ENCODE assay signal across 35 mouse cellular contexts in genomic region chr3:107857646-107858045, GRCm38 (mm10). TPM values are rescaled to one million over a fixed set of nuclear protein-coding genes. Genes with fewer than 3 reads are reported as not detected.
DNase-seq lines count a peak whose midpoint lies in the region; ATAC-seq and TF ChIP-seq lines count a peak whose summit lies in the region.
"Had no signal": no experiment of that assay in that cellular context is flagged by ENCODE, and none has a peak within 500 bp of the region (broad histone marks: within the 10 kb centered on the region; RNA-seq: fewer than 3 reads in every experiment).

No protein-coding gene starts in this region.

- DNase-seq in heart, adult 2 months, result peak in 1 of 2 experiments; percentile 47
- DNase-seq in heart, postnatal 25 days (ENCODE audit: low spot score), result no peak
- DNase-seq in kidney, adult 8-10 months, result peak; percentile 31 to 38
- no peak for DNase-seq in kidney, postnatal 10 days
- DNase-seq in layer of hippocampus, adult 9-10 months (ENCODE audit: low spot score), result no peak
- DNase-seq: adrenal gland, postnatal 25 days; cerebellum, adult 11-12 months; cerebellum, adult 9-11 months; embryo, embryonic 11 days; gastrocnemius, postnatal 14 days; heart, postnatal 10 days; layer of hippocampus, adult 9-11 months; lung, adult 18-20 months; lung, postnatal 4 days; right cerebral cortex, adult 18-20 months; thymus, postnatal 4 days had no signal

- peak overlapping the region; percentile 57 for H3K27ac ChIP-seq in heart, adult 2 months
- H3K27ac ChIP-seq in intestine, embryonic 16.5 days (ENCODE audit: low read length), result no peak overlapping the region
- H3K27ac ChIP-seq in stomach, embryonic 16.5 days (ENCODE audit: low read length), result peak overlapping the region; percentile 50; the same call in 1 of the 2 replicates
- H3K27ac ChIP-seq: embryonic facial prominence, embryonic 12.5 days; midbrain, embryonic 12.5 days; neural tube, embryonic 12.5 days had no signal

- ATAC-seq in intestine, embryonic 16.5 days, result peak; percentile 50
- 0 out of 2 replicates have a peak, but pooled peaks have one; percentile 16 for ATAC-seq in stomach, embryonic 16.5 days (ENCODE audit: insufficient read depth, low FRiP score)
- ATAC-seq: CD4-positive, CD25-positive, alpha-beta regulatory T cell, adult 4 months; forebrain, embryonic 16.5 days; hindbrain, embryonic 16.5 days; lung, postnatal 0 days had no signal

- H3K4me2 ChIP-seq in intestine, embryonic 16.5 days (ENCODE audit: low read depth, low read length), result no peak overlapping the region
- H3K4me2 ChIP-seq in stomach, embryonic 16.5 days (ENCODE audit: low read depth, low read length), result no peak overlapping the region
- H3K4me2 ChIP-seq: embryonic facial prominence, embryonic 12.5 days; heart, embryonic 12.5 days; liver, embryonic 11.5 days; midbrain, embryonic 12.5 days; neural tube, embryonic 12.5 days had no signal

- 0 out of 2 replicates have a peak, but pooled peaks have one; percentile 16 for TF ChIP-seq EP300 in heart, adult 2 months (IDR thresholded peaks at IDR 0.05; ENCODE audit: insufficient read depth, low read depth, low read length)

- no peak overlapping the region for H3K4me3 ChIP-seq in heart, adult 2 months
- no peak overlapping the region for H3K4me3 ChIP-seq in intestine, embryonic 16.5 days (ENCODE audit: low read length)
- H3K4me3 ChIP-seq in stomach, embryonic 16.5 days (replicated peaks; ENCODE audit: low read length), result no peak overlapping the region
- H3K4me3 ChIP-seq: embryonic facial prominence, embryonic 12.5 days; heart, embryonic 12.5 days; megakaryocyte, embryonic 14.5 days; midbrain, embryonic 12.5 days; myocyte; neural tube, embryonic 12.5 days had no signal

- peaks cover 4% of the 10 kb centered on the region for H3K4me1 ChIP-seq in heart, adult 2 months (ENCODE audit: control insufficient read depth, insufficient read depth, low read length)
- 0 out of 2 replicates have a peak, but pooled peaks cover 4% of the 10 kb centered on the region for H3K4me1 ChIP-seq in intestine, embryonic 16.5 days (ENCODE audit: control insufficient read depth, insufficient read depth, low read length)
- 0 out of 2 replicates have a peak, but pooled peaks cover 7% of the 10 kb centered on the region for H3K4me1 ChIP-seq in stomach, embryonic 16.5 days (ENCODE audit: control insufficient read depth, insufficient read depth, low read length)
- H3K4me1 ChIP-seq: midbrain, embryonic 12.5 days; neural tube, embryonic 12.5 days had no signal

- WGBS in heart, adult 2 months, result 52% methylated on average over 6 of the region's 6 CpGs
- 34% methylated on average over 6 of the region's 6 CpGs for WGBS in intestine, embryonic 16.5 days
- WGBS in stomach, embryonic 16.5 days, result 49% methylated on average over 6 of the region's 6 CpGs

- no peaks in the 10 kb centered on the region for H3K9me3 ChIP-seq in intestine, embryonic 16.5 days (ENCODE audit: control insufficient read depth, low read length)
- H3K9me3 ChIP-seq in stomach, embryonic 16.5 days (replicated peaks; ENCODE audit: control insufficient read depth, low read length), result no peaks in the 10 kb centered on the region
- H3K9me3 ChIP-seq: embryonic facial prominence, embryonic 12.5 days; heart, embryonic 12.5 days; megakaryocyte, embryonic 14.5 days; midbrain, embryonic 12.5 days; neural tube, embryonic 12.5 days had no signal

- no peaks in the 10 kb centered on the region for H3K27me3 ChIP-seq in heart, adult 2 months (ENCODE audit: control insufficient read depth, insufficient read depth, low read length)
- H3K27me3 ChIP-seq in intestine, embryonic 16.5 days (replicated peaks; ENCODE audit: control insufficient read depth, insufficient read depth, low read length), result no peaks in the 10 kb centered on the region
- no peaks in the 10 kb centered on the region for H3K27me3 ChIP-seq in stomach, embryonic 16.5 days (ENCODE audit: control insufficient read depth, insufficient read depth, low read length)
- H3K27me3 ChIP-seq: embryonic facial prominence, embryonic 12.5 days; midbrain, embryonic 12.5 days had no signal

- no peaks in the 10 kb centered on the region for H3K79me2 ChIP-seq in heart, adult 2 months (replicated peaks; ENCODE audit: control insufficient read depth, insufficient read depth, low read length)

- intact Hi-C loops in heart, adult 2 months (cut with DNase I), result loop anchor here (5.0 kb wide), 1 partner anchor 35 kb away; no protein-coding TSS in a partner anchor
- intact Hi-C loops in heart, postnatal 25 days (cut with DNase I), result no loop called here

- H3K9ac ChIP-seq in heart, adult 2 months (ENCODE audit: low read depth, low read length), result no peak overlapping the region; the same call in 1 of the 2 replicates
- no peak overlapping the region for H3K9ac ChIP-seq in intestine, embryonic 16.5 days (ENCODE audit: low read depth, low read length)
- H3K9ac ChIP-seq in stomach, embryonic 16.5 days (ENCODE audit: low read length), result no peak overlapping the region
- H3K9ac ChIP-seq: embryonic facial prominence, embryonic 12.5 days; heart, embryonic 12.5 days; midbrain, embryonic 12.5 days; neural tube, embryonic 12.5 days had no signal

- peak; percentile 48; the same call in 1 of the 2 replicates for TF ChIP-seq POLR2A in heart, adult 2 months (IDR thresholded peaks at IDR 0.05; ENCODE audit: insufficient read depth, low read depth, low read length)

- no peak for TF ChIP-seq CTCF in heart, adult 2 months (IDR thresholded peaks at IDR 0.05)

- H3K36me3 ChIP-seq in heart, adult 2 months (ENCODE audit: control insufficient read depth, insufficient read depth, low read length), result no peaks in the 10 kb centered on the region
- no peaks in the 10 kb centered on the region for H3K36me3 ChIP-seq in intestine, embryonic 16.5 days (ENCODE audit: control insufficient read depth, insufficient read depth, low read length)
- H3K36me3 ChIP-seq in stomach, embryonic 16.5 days (ENCODE audit: control insufficient read depth, insufficient read depth, low read length), result no peaks in the 10 kb centered on the region
- H3K36me3 ChIP-seq: embryonic facial prominence, embryonic 12.5 days; heart, embryonic 12.5 days; midbrain, embryonic 12.5 days; neural tube, embryonic 12.5 days had no signal

RNA-seq across cellular contexts. Expression of gene Eps8l3, which starts 19.4 kb away (rescaled TPM):
- total RNA-seq in heart, adult 2 months (2021), result not detected
- polyA plus RNA-seq in heart, adult 2 months (2012; rRNA removed), result not detected in 2 replicates
- total RNA-seq in heart, postnatal 25 days (2021), result not detected
- 274 and 322 TPM in 2 replicates for polyA plus RNA-seq in intestine, embryonic 16.5 days (2015; fragmentation: Nextera tagmentation; extraction: Ambion mirVana)
- polyA plus RNA-seq in stomach, embryonic 16.5 days (2015; fragmentation: Nextera tagmentation; extraction: Ambion mirVana), result 33.0 and 35.9 TPM in 2 replicates
- total RNA-seq: adrenal gland, adult 18-20 months; adrenal gland, postnatal 25 days; gastrocnemius, postnatal 14 days; granulocyte monocyte progenitor cell, adult 5-6 weeks; heart, postnatal 10 days; left cerebral cortex, postnatal 10 days; midbrain, postnatal 0 days had no signal
- polyA plus RNA-seq: CD4-positive, CD25-positive, alpha-beta regulatory T cell, adult 4 months; embryonic facial prominence, embryonic 12.5 days; forebrain, embryonic 16.5 days; hindbrain, embryonic 11.5 days; hindbrain, embryonic 16.5 days; limb, embryonic 11.5 days; liver, embryonic 11.5 days; lung, postnatal 0 days; midbrain, embryonic 12.5 days; midbrain, postnatal 0 days; myocyte; neural tube, embryonic 12.5 days had no signal

RNA-seq across cellular contexts. Expression of gene Gstm5, which starts 38.0 kb away (rescaled TPM):
- total RNA-seq in heart, adult 2 months (2021), result 10 to 100 TPM; 45.7 to 53.4 TPM
- 59.5 and 104 TPM in 2 replicates for polyA plus RNA-seq in heart, adult 2 months (2012; rRNA removed)
- total RNA-seq in heart, postnatal 25 days (2021), result 10 to 100 TPM; 50.1 to 51.4 TPM
- 168 and 171 TPM in 2 replicates for polyA plus RNA-seq in intestine, embryonic 16.5 days (2015; fragmentation: Nextera tagmentation; extraction: Ambion mirVana)
- 131 and 144 TPM in 2 replicates for polyA plus RNA-seq in stomach, embryonic 16.5 days (2015; fragmentation: Nextera tagmentation; extraction: Ambion mirVana)

Comparison
In these comparisons a context has a peak if more than half of its experiments do, and no peak if none do; other contexts are left out.
1. DNase-seq: peak in kidney, adult 8-10 months (2 of 2); none in heart, postnatal 25 days (single experiment), kidney, postnatal 10 days (single experiment) and layer of hippocampus, adult 9-10 months (single experiment).
2. RNA of gene Eps8l3, which starts 19.4 kb away (polyA plus RNA-seq): 274 to 322 TPM in intestine, embryonic 16.5 days and 33.0 to 35.9 TPM in stomach, embryonic 16.5 days; not detected in heart, adult 2 months; every median in the first group is over 10 times any median in the second.